Mouse (Mus musculus): Measurements from ENCODE around the gene Kndc1.

GRCm38 (mm10) chr7:139861411-139861810, 33.1 kb upstream of the Kndc1 start:
- no peak for TF ChIP-seq CTCF (IDR thresholded peaks at IDR 0.05; ENCODE audit: low read depth, low read length)
- no peak for TF ChIP-seq POLR2A (IDR thresholded peaks at IDR 0.05; ENCODE audit: borderline replicate concordance, low read depth, low read length)

All from bone marrow macrophage, adult 2 months (primary cell).